Comparison of ENCODE assay signal across 8 mouse cellular contexts in genomic region chr11:107113112-107113511, GRCm38 (mm10). TPM values are rescaled to one million over a fixed set of nuclear protein-coding genes. Genes with fewer than 3 reads are reported as not detected.
DNase-seq lines count a peak whose midpoint lies in the region; ATAC-seq and TF ChIP-seq lines count a peak whose summit lies in the region.

No protein-coding gene starts in this region.

- no peaks in the 10 kb centered on the region for H3K9me3 ChIP-seq in forebrain, postnatal 0 days (ENCODE audit: low read length)
- no peaks in the 10 kb centered on the region for H3K9me3 ChIP-seq in forebrain, embryonic 11.5 days (ENCODE audit: control insufficient read depth, low read length)
- H3K9me3 ChIP-seq in kidney, embryonic 16.5 days (ENCODE audit: low read length): no peaks in the 10 kb centered on the region

- H3K36me3 ChIP-seq in forebrain, postnatal 0 days (ENCODE audit: insufficient read depth): peaks cover 16% of the 10 kb centered on the region
- H3K36me3 ChIP-seq in forebrain, embryonic 11.5 days (ENCODE audit: control insufficient read depth, insufficient read depth, low read length): peaks cover 2% of the 10 kb centered on the region; the same call in 1 of the 2 replicates
- peaks cover 13% of the 10 kb centered on the region for H3K36me3 ChIP-seq in kidney, embryonic 16.5 days (ENCODE audit: insufficient read depth, low read length)

- no peak overlapping the region for H3K27ac ChIP-seq in forebrain, postnatal 0 days (ENCODE audit: low read depth, low read length)
- no peak overlapping the region for H3K27ac ChIP-seq in forebrain, embryonic 11.5 days (ENCODE audit: low read depth, low read length)
- H3K27ac ChIP-seq in kidney, embryonic 16.5 days (ENCODE audit: low read length): peak overlapping the region; percentile 38; the same call in 1 of the 2 replicates

- no peak for DNase-seq in forebrain, postnatal 0 days
- no peak for DNase-seq in forebrain, embryonic 11.5 days (ENCODE audit: low spot score)
- DNase-seq in thymus, postnatal 4 days: peak; percentile 5
- no peak for DNase-seq in thymus, postnatal 14 days
- peak; percentile 65 for DNase-seq in retina, postnatal 1 day
- no peak for DNase-seq in layer of hippocampus, postnatal 36 days
- DNase-seq in cerebellum, postnatal 4 days (ENCODE audit: low spot score in 2 of 2): no peak

- H3K4me3 ChIP-seq in forebrain, postnatal 0 days (ENCODE audit: low read depth, low read length): no peak overlapping the region
- H3K4me3 ChIP-seq in forebrain, embryonic 11.5 days (ENCODE audit: low read depth, low read length): no peak overlapping the region
- no peak overlapping the region for H3K4me3 ChIP-seq in kidney, embryonic 16.5 days (ENCODE audit: low read length)

- no peaks in the 10 kb centered on the region; the same call in 1 of the 2 replicates for H3K4me1 ChIP-seq in forebrain, postnatal 0 days (ENCODE audit: insufficient read depth)
- H3K4me1 ChIP-seq in forebrain, embryonic 11.5 days (replicated peaks; ENCODE audit: control insufficient read depth, insufficient read depth, low read length): peaks cover 11% of the 10 kb centered on the region; the same call in 1 of the 2 replicates
- peaks cover 25% of the 10 kb centered on the region for H3K4me1 ChIP-seq in kidney, embryonic 16.5 days (ENCODE audit: insufficient read depth, low read length)

- H3K4me2 ChIP-seq in forebrain, postnatal 0 days (ENCODE audit: low read depth): no peak overlapping the region
- no peak overlapping the region for H3K4me2 ChIP-seq in forebrain, embryonic 11.5 days (ENCODE audit: low read depth, low read length, severe bottlenecking)
- H3K4me2 ChIP-seq in kidney, embryonic 16.5 days (replicated peaks; ENCODE audit: low read depth, low read length): no peak overlapping the region

- no peaks in the 10 kb centered on the region for H3K27me3 ChIP-seq in forebrain, postnatal 0 days (ENCODE audit: insufficient read depth, low read length)
- no peaks in the 10 kb centered on the region for H3K27me3 ChIP-seq in forebrain, embryonic 11.5 days (ENCODE audit: control insufficient read depth, insufficient read depth, low read length)
- no peaks in the 10 kb centered on the region for H3K27me3 ChIP-seq in kidney, embryonic 16.5 days (ENCODE audit: insufficient read depth, low read length)

- no peak for ATAC-seq in forebrain, postnatal 0 days
- no peak for ATAC-seq in forebrain, embryonic 11.5 days (replicated peaks; ENCODE audit: low FRiP score)
- ATAC-seq in kidney, embryonic 16.5 days (ENCODE audit: low FRiP score, low TSS enrichment): 0 out of 2 replicates have a peak, but pooled peaks have one; percentile 36

- H3K9ac ChIP-seq in forebrain, postnatal 0 days: no peak overlapping the region
- no peak overlapping the region for H3K9ac ChIP-seq in forebrain, embryonic 11.5 days (ENCODE audit: low read length)
- no peak overlapping the region for H3K9ac ChIP-seq in kidney, embryonic 16.5 days (replicated peaks; ENCODE audit: low read length)

- 74% methylated on average over 4 of the region's 4 CpGs for WGBS in forebrain, postnatal 0 days
- WGBS in forebrain, embryonic 11.5 days: 70% methylated on average over 4 of the region's 4 CpGs
- WGBS in kidney, embryonic 16.5 days: 64% methylated on average over 4 of the region's 4 CpGs

- peak; percentile 62 for TF ChIP-seq CTCF in forebrain, postnatal 0 days (IDR thresholded peaks at IDR 0.05; ENCODE audit: low read depth)

RNA-seq across cellular contexts. Expression of gene Bptf, which starts 18.8 kb away (rescaled TPM):
- 42.9 and 52.6 TPM in 2 replicates for total RNA-seq in forebrain, postnatal 0 days (2014; rRNA removed)
- 11.0 and 17.2 TPM in 2 replicates for polyA plus RNA-seq in forebrain, postnatal 0 days (2015; fragmentation: Nextera tagmentation; extraction: Ambion mirVana)
- polyA plus RNA-seq in forebrain, embryonic 11.5 days (2014; fragmentation: Nextera tagmentation; extraction: Ambion mirVana): 49.6 and 50.6 TPM in 2 replicates
- polyA plus RNA-seq in kidney, embryonic 16.5 days (2015; fragmentation: Nextera tagmentation; extraction: Ambion mirVana): 27.7 and 35.2 TPM in 2 replicates
- total RNA-seq in layer of hippocampus, postnatal 36 days (2021): 10 to 100 TPM; 64.1 to 74.8 TPM

Comparison
In these comparisons a context has a peak if more than half of its experiments do, and no peak if none do; other contexts are left out.
1. DNase-seq: peak in thymus, postnatal 4 days (single experiment) and retina, postnatal 1 day (single experiment); none in forebrain, postnatal 0 days (single experiment), forebrain, embryonic 11.5 days (single experiment), thymus, postnatal 14 days (single experiment), layer of hippocampus, postnatal 36 days (0 of 2) and cerebellum, postnatal 4 days (0 of 2).